Mouse (Mus musculus): ENCODE data around the gene Olfr1240.

Gene Olfr1240

DNA sequence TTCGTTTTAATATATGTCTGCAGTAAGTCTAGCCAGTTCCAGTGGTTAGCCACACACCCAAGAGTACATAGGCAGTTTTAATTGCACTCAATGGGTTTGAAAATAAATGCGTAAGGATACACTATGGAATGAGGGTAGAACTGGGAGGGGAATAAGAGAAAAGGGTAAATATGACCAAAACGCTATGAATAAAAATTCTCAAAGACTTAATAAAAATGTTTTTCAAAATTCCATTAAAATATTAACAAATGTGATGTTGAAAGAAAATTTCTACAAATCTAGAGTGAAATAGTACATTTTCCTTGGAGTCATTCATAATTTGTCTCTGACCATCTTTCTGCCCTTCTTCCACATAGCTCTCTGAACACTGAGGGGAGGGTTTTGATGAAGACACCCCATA is at the start of gene Olfr1240:
Gene Olfr1240 (minus strand): TSS at position 101 of the 400 bp plus-strand sequence.
- no peak for DNase-seq (ENCODE audit: low spot score)

GRCm38 (mm10) chr2:89487026-89487425 is 44.2 kb upstream of the Olfr1240 start, which contains the start of gene Olfr1241:
Gene Olfr1241, minus strand, starts transcription at chr2:89487126.
- no peak for DNase-seq (ENCODE audit: low spot score)

DNA sequence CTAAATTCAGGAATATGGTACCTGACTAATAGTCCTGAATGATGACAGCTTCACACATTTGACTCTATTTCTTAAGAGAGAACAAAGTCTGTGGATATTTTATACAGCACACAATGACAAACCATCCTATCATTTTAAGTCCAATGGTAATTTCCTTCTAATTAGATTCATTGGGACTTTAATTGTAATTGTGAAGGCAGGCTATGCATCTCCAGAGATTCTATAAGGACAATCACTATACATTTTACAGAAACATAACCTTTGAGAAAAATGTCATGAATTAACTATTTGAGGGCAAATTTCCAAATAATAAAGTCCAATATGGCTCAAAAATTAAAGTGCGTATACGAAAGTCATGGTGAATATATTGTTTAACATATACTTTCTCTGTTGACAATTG is 22.5 kb downstream of the Olfr1240 start, which contains the start of gene Olfr1239:
Gene Olfr1239 (minus strand): TSS at position 101 of the 400 bp plus-strand sequence.
- DNase-seq (ENCODE audit: low spot score), result no peak

DNA sequence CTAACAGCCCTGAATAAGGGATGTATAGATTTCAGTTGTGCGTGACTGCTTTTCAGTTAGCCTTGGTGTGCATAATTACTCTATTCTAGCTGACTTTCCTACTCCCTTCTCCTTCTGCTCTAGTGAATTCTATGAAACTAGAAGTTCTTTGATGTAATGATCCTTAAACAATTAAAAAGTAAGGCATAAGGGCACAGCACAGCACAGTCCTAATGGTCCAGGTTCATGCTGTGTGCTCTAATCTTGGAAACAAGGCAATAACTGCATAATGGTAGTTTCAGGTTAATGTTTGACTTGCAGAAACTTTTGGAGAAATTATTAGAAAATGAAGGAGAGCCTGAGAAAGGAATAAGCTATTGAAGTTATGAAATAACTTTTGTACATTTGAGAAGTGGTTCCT is 28.2 kb downstream of the Olfr1240 start:
- no peak for DNase-seq (ENCODE audit: low spot score)

GRCm38 (mm10) chr2:89409576-89409975 is 33.2 kb downstream of the Olfr1240 start, which contains the start of gene Olfr1238:
Gene Olfr1238, minus strand, starts transcription at chr2:89409676.
- no peak for DNase-seq (ENCODE audit: low spot score)

GRCm38 (mm10) chr2:89400882-89401281 is 41.9 kb downstream of the Olfr1240 start:
- no peak for DNase-seq (ENCODE audit: low spot score)
